Mouse (Mus musculus): ENCODE data around the gene Spats2l. TPM values are rescaled to one million over a fixed set of nuclear protein-coding genes. Genes with fewer than 3 reads are reported as not detected.

Spats2l gene
- polyA plus RNA-seq, 3 experiments from 2014 or later: 0.50 to 2.0 (median 0.73) TPM

DNA sequence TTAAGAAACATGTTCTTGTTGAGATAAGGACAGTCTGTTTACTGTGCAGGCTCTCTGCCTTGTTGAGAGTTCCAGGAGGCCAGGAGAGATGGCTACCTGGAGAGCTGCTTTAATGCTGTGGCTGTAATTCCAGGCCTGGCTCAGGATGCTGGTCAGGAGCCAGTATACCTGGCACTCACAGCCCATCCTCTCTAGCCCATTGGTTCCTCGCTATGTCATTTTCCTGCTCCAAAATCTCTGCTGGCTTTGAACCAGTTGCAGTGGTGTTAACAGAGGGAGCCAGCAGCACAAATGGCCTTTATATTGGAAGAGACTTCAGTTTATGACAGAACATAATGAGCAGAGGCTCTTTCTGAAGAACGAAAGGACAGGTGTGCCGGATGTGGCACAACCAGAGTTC lies 127.5 kb downstream of the Spats2l start:
- ATAC-seq: no peak

DNA sequence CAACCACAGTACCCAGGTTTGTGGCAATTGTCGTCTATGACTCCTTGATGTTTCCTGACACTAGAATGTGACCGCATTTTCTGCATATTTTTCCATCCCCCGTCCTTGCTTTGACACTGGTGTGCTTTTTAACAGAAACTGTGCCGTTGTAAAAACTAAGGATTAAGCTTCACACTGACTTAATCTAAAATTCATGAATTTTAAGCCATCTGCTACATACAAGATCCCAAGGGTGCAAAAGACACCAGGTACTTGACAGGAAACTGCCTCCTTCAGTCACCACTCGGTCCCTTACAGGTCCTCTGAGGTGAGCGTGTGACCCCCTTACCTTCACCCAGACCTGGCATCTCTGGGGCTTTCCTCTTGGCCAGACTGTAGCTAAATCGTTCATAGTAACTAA lies 129.8 kb downstream of the Spats2l start:
- no peak for ATAC-seq

DNA sequence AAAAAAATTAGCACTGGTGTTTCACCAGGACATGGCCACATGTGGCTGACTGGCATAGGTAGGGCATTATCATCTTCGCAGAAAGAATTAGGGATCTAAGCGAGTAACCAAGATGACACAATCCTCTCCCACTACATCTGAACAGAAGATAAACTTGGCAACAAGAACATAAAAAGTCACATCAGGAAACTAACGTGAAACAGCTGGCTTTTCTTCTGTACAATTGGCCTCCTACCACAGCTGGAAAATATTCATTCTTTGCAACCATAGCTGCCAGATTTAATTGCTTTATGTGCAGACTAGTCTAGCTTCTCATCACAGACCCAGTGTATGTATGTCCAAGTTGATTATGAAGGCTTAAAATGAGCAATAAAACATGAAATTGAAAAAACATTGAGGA lies 131.9 kb downstream of the Spats2l start:
- ATAC-seq: no peak

DNA sequence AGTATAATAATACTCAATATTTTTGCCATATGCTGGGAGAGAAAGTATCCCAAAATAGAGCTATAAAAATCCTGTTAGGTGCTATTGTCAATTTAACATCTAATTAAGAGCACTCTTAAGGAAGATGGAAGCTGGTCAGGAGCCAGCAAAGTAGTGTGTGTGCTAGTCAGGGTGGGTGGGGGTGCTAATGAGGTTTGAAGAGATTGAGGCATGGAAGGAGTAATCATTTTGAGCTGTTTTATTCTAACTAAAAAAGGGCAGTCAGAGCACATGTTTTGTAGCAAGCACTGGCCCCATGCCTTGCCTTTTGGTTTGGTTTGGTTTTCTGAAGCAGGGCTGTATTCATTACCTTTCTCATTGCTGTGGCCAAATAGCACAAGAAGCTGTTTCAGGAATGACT lies 132.3 kb downstream of the Spats2l start:
- ATAC-seq: no peak

DNA sequence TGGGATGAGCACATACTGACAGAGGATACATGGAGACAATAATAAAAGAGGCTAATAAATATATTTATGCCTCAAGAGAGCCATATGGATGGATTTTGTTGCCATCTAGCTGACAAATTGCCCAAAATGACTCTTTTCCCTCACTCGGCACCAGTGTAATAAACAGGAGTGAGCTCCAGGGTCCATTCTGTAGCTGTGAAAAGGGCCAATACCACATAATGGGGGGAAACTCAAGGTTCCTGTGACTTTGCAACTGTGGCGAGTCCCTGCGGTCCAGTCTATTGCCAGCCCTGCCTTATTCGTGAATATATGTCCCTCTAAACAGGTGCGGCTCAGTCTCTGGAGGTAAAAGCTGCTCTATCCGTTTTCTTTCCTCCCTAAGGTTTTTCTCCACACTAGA lies 137.6 kb downstream of the Spats2l start:
- ATAC-seq: no peak

DNA sequence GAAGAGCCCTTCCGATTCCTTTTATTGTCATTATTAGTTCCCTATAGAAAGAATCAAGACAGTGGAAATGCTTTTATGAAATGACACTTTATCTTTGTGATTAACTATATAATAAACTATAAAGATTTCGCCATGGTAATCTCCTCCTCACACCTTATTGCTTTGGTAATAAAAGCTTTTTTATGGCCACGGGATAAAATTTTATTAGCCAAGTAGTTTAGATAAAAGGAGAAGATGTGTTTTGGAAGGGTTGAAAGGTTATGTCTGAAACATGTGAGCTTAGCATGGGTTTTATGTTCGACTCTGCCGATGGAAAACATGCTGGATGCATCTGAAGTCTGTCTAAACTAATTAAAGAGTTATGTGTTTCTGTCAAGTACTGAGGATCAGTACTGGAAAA lies 143.4 kb downstream of the Spats2l start:
- no peak for ATAC-seq

DNA sequence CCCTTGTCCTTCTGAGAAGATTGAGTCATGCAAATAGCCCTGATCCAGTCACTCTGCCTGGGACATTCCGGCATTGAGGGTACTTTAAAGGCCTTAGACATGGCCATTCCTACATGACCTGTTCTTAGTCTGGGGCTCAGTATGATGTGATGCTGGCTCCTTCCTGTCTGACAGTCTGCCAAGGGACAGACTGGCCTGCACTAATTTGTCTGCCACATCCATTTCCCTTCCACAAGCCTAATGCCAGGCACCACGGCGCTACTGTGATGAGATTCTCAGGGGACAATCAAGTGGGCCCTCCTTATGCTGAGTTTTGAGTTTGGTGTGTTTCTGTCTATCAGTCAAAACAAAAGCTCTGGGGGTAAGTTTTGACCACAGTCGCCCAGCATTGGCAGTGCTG lies 144.6 kb downstream of the Spats2l start:
- no peak for ATAC-seq

DNA sequence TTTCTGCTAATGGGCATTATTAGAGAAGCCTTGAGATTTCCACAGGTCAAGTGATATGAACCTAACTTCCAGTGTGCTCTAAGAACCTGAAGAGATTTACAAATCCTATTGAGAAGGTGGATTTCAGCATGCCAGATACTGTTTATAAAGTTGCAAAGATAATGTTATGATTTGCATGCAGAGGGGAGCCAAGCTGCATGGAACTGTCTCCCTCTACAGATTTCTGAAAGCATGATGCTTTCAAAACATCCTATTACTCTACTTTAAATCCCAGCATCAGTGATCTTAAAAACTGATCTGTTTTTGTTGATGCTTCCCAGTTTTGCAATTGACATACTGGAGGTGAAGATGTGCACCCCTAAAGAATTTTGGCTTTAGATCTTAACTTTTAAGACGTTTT lies 160.3 kb downstream of the Spats2l start:
- ATAC-seq: no peak

DNA sequence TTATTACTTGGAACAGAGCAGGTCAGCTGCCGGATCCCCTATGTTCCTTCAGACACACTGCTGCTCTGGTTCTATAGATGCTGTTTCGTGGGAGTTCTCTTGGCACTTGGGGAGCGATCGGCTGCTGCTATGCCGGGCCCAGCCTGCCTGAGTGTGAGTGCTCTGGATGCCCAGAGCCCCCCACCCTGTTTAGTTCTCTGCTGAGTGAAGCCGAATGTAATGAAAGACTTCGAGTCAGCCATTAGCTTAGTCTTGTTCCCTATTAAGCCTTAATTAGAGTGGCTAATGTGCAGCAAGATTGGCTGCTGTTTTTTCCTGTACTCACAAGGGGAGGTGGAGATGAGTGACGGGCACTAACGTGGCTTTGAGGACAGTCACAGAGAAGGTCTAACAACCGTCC lies 166.7 kb downstream of the Spats2l start:
- ATAC-seq: no peak

DNA sequence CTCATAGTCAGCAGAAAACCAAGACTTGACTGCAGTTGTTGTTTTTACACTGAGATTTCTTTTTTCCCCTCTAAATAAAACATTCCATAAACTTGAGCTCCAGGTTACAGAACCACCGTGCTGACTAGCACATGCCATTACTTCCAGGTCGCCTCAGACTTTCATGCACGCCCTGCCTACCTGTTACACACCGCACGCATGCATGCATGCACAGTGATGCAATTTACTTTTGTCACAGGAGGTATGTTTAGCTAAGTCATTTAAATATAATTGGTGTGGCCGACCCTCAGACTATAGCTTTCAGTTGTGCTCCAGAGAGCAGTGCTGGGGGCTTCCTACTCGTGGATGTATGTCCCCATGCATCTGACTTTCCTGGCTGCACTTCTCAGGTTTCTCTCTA lies 167.1 kb downstream of the Spats2l start:
- no peak for ATAC-seq

DNA sequence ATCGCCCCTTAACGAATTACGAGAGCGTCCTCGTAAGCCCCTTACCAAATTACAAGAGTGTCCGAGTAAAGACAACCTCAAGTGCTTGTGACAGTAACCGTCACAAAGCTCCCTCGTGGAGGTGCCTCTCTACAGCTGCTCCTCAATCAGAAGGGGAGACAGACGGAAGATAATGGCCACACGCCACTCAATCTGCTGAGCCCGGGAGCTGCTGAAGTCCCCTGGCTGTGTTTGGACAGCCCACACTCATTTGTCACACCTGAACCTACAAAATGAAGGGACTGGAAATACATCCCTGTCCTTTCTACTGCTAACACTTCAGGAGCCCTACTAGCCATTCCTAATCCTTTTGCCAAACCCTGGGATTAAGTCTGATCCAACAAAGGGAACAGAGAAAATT lies 167.8 kb downstream of the Spats2l start:
- ATAC-seq: no peak

DNA sequence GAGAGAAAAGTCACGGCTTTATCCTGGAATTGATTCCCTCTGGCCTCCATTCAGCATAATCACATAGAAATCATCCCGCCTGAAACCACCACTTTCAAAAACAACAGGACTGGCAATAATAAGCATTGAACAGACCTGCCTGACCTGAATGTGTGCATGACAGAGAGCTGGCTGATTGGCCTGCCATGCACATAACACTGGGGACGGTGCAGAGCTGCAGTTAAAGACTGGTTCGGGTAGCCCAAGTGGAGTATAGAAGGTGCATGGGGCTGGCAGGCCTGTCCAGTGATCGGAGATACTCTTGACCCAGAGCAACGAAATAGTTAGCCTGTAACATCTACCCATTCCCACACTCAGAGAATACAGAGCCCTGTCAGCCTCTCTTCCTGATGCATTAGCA lies 168.3 kb downstream of the Spats2l start:
- ATAC-seq: no peak

DNA sequence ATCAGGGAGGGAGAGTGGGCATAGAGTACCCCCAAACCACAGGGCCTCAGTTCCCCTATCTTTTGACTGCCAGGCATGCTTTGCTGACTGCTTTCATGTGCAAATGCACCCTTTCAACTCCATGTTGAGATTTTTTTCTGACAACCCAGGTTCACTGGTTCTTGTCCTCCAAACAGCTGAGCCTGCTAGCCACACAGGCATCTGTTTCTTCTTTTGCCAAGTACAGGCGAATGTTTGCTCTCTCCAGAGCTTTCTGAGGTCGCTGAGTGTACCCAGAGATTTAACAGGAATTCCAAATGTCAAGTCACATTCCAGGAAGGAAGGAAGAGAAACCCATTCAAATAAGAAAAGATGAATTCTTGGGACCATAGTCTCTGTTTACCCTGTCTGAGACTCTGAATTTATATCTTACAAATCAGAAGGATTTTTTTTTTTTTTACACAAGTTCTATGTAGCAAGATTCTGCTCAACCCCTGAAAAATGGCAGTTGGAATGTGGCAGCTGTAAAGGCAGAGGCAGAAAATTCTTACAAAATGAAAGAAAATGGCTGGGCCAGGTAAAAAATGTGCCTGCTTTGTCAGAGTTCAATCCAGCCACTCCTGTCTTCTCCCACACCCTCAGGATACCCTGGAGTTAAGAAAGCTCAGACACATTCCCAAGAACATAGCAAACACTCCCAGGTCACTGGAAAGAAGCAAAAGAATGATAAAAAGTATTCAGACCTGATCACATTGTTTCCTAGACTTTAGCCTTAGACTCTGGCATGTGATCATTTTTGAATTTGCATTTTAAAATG lies 173.8 kb downstream of the Spats2l start:
- no peak for ATAC-seq

DNA sequence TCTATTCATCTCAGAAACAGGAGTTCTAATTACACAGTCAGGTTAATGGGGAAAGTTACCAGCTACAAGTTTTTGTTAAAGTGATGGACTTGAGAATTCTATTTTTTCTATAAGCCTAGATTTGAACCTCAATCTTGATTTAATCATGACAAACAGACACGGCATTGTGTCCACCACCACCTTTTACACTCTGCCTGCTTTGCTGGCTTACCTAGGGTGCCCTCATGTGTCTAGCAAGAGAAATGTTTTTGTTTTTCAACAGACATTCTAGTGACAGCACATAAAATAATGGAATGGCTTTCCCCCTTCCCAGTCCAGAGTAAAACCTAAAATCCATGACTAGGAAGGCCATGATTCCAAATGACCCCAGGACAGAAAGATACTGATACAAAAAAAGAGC lies 175.2 kb downstream of the Spats2l start:
- ATAC-seq: no peak

DNA sequence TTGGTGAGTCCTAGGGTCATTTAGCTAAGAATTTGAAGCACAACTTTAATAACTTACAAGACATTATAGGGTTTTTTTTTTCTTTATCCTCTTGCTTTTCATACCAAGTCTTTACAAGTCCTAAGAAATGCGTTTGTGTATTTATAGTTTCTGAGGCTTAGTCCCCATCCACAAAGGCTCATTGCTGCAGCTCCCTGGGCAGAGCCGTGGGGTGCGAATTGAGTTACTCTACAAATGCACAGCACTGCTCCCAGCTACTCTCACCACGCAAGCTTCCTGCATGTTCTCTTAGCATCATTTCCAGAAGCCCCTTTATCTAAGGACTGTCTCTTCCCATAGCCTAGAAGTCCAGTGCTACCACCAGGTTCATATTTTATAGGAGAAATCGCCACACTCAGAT lies 175.8 kb downstream of the Spats2l start:
- no peak for ATAC-seq

DNA sequence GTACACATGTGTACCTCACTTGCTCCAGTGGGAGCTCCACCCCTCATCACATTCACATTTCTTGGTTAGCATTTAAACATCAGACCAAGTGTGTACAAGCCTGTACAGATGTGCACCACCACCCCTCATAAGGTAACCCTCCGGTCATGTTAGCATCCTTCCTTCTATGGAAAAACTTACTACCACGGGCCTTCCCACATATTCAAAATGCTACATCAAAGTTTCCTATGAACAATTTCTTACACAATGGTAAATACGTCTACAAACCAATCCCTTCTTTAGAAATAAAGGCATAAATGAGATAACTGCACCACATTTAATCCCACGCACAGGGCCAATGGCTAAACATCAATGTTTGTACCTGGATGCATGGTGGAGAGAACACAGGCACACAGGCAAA lies 178.5 kb downstream of the Spats2l start:
- no peak for ATAC-seq

DNA sequence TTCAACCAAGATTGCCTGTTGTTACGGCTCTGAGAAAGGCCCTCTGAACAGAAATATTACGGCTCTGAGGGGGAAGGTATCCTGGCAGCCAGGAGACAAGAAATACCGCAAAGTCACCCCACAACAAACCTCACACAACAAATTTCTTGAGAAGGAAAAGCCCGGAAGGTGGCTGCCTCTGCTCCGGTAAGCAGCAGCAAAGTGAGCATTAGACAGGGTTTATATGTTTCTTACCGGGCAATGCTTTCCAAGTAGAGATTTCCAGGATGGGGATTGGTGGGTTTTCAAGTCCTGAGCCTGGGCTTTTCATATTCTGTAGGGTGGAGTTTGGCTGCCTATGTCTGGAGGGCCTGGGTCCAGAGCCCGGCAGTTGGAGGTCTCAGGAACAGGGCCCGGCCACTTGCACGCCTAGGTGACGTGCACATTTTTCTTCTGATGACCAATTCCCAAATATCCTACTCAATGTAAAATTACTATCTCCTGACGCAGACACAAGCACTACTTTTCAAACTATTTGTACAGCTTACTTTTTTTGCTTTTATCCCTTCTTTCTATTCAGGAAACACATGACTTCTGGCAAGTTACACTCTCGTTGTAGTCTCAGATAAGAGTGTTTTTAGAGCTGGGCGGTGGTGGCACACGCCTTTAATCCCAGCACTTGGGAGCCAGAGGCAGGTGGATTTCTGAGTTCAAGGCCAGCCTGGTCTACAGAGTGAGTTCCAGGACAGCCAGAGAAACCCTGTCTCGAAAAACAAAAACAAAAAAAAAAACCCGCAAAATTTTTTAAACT lies 179.8 kb downstream of the Spats2l start:
- no peak for ATAC-seq

DNA sequence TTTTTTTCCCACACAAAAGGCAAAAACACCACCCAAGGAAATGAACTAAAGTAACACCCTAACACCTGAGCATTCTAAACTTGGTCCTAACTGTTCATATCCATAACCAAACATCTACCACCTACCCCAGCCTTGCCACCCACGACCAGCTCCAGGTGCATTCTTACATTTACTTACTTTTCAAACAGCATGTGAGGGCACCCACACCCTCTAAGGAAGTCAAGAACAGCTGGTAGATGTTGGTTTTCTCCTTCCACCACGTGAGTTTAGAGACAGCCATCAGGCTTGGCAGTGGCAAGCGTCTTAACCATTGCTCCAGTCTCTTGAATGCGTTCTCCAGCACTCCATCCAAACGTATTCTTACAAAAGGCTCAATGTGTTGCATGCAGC lies 180.4 kb downstream of the Spats2l start:
- no peak for ATAC-seq

DNA sequence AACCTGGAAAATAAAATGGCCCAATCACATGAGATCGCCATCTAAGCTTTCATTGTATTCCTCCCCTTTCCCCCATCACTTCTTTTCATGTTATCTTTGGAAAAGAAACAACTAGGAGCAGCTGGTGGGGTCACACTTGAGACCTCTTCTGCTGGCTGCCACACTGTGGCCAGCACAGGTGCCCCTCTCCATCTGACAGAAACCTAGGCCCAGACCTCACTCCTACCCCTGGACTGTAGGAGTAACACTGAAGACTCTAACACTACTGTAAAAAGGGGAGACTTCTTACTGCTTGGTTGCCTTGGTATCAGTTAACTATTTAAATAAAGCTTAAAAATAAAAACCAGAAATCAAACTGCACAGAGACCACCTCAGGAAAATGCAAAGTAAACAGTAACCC lies 181.8 kb downstream of the Spats2l start:
- no peak for ATAC-seq

DNA sequence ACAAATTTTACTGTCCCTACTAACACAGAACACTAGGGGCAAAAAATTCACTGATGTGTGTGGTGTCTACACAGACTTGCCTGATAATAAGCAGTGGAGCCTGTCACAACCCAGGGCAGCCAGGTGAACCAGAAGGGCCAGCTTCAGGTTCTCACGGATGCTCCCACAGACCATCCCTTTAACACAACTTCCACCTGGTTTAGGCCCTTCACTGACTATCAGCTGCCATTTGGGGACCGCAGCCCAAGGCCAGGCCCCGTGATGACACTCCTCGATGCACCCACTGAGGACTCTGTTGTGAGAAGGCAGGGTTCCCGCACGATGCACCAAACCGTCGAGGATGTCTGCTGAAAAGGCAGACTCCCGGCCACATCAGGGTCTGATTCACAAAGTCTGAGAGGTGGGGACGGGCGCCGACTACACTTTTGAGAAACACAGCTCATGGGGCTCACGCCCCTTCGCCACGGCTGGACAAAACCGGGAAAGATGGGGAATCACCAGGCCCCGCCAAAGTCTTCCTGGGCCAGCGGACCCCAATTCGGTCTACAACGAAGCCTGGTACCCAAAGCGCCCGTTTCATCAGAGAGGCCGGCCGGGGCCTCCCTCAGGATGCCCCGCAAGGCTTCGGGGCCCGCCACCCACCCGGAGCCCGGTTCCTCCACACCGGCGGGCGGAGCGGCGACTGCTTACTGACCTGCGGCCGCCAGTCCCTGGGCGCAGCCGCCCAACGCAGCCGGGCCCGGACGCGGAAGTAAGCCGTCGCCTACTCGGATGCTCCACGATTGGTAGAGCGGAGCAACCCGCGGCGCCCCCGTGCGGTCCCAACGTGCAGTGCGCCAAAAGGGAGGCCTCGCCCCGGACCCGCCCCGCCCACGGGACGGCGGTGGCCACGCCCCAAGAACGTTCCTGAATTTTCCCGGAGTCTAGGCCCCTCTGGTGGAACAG lies 195.6 kb downstream of the Spats2l start:
- peak; percentile 94 for ATAC-seq

DNA sequence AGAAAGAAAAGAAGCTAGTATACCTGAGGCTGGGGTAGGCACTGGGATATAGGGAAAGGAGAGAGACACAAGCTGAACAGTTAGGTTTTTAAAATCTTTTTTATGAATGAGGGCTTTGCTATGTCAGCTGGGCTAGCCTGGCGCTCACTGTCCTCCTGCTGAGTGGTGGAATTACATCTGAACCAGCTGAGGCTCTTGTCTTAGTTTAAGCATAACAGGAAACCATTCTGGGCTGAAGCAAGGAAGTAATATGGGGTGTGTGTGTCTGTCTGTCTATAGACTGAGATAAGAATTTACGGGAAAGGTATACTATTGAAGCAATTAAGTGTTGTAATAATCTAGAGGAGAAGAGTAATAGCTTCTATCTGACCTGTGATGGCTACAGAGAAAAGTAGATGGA lies 197.6 kb downstream of the Spats2l start:
- no peak for ATAC-seq

DNA sequence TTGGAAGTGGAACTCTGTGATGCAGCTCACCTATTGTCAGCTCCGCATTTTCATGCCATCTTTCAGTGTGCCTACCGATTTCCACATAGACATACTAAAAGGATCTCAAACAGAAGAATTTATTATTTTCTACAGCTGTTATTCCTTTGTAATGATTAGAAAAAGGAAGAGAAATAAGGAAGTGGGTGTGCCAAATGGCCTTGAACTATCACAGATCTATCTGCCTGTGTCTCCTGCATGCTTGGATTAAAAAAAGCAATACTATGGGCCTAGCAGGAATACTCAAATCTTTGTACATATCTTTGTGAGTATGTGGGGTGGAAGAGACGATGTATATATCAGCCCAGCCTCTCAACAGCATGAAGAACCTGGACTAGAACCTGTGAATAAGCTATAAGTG lies 202.9 kb downstream of the Spats2l start:
- no peak for ATAC-seq

DNA sequence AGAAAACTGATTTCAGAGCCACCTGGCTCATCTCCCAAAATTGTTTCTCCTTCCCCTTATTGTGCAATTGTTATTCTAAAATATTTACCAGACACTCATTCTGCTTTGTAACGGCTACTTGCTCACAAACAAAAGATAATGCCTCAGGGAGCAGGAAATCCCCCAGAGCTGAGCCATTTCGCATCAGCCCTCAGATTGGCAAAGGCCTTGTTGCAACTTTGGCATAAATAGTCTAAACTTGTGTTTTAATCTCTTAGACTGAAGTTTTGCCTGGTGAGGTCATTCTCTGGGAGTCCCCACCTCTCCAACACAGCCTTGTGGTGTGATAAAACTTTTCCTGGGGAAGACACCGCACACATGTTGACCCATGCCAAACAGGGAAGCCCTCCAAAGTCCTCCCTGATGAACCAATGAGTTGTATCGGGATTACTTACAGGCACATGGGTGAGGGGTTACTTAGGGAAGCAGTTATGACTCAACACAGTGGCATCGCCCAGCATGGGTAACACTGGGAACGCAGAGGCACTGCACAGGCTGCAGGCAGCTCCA lies 215.2 kb downstream of the Spats2l start:
- ATAC-seq: no peak

All from inflammation-experienced regulatory T-cells, adult 6 months (primary cell).